Mouse (Mus musculus) forebrain, embryonic 10.5 days (tissue): ENCODE measurements at regions not wholly inside any gene's neighbourhood (a gene's known extent, or its start where the extent isn't known, plus 50 kb on each side); places are given as distances from the start of the nearest gene placed in this dataset.

Experiments used
- DNase-seq: peaks from one replicate; pipeline ENCODE4 v3.0.0-alpha.2; 2017; ENCODE audit warnings: low spot score; ENCODE audit errors: extremely low spot score
- H3K27ac ChIP-seq: fragments of 300-500 bp; sonication (generic); 2 replicates; pipeline ENCODE4 v1.5.1; 2016; ENCODE audit warnings: mild to moderate bottlenecking
- H3K27me3 ChIP-seq: fragments of 300-500 bp; sonication (generic); 2 replicates; pipeline ENCODE4 v1.6.1; 2016; ENCODE audit warnings: mild to moderate bottlenecking; ENCODE audit not compliant: poor library complexity, severe bottlenecking
- H3K36me3 ChIP-seq: fragments of 300-500 bp; sonication (generic); replicated peaks from 2 replicates; pipeline ENCODE4 v1.6.1; 2016; ENCODE audit warnings: mild to moderate bottlenecking, moderate library complexity
- H3K4me1 ChIP-seq: fragments of 300-500 bp; sonication (generic); 2 replicates; pipeline ENCODE4 v1.6.1; 2016
- H3K4me3 ChIP-seq: fragments of 300-500 bp; sonication (generic); 2 replicates; pipeline ENCODE4 v1.5.1; 2016; ENCODE audit warnings: mild to moderate bottlenecking, moderate library complexity
- H3K9me3 ChIP-seq: fragments of 300-500 bp; sonication (generic); 2 replicates; pipeline ENCODE4 v1.6.1; 2016; ENCODE audit warnings: mild to moderate bottlenecking, moderate library complexity
- WGBS: fragments of 180-500 bp; shearing (Covaris S2); methylation state at CpG from one replicate; pipeline ENCODE4 v1.1.7; 2016; 5-methylcytosine and 5-hydroxymethylcytosine counted together

GRCm38 (mm10) chr1:154981687-154982086, 97.4 kb upstream of the Cacna1e start:
- H3K27ac ChIP-seq, result no peak overlapping the region
- H3K4me1 ChIP-seq, result peaks cover 23% of the 10 kb centered on the region
- H3K4me3 ChIP-seq, result no peak overlapping the region
- H3K9me3 ChIP-seq, result no peaks in the 10 kb centered on the region
- H3K36me3 ChIP-seq, result no peaks in the 10 kb centered on the region
- 90% methylated on average over 8 of the region's 8 CpGs for WGBS
- H3K27me3 ChIP-seq, result no peaks in the 10 kb centered on the region
- no peak for DNase-seq

GRCm38 (mm10) chr1:154975732-154976131, 91.4 kb upstream of the Cacna1e start:
- Histone ChIP-seq H3K9me3 (no peaks in the 10 kb centered on the region), H3K4me3 (no peak overlapping the region), H3K36me3 (no peaks in the 10 kb centered on the region), H3K4me1 (peaks cover 12% of the 10 kb centered on the region), H3K27ac (no peak overlapping the region), H3K27me3 (no peaks in the 10 kb centered on the region)
- 89% methylated on average over 4 of the region's 4 CpGs for WGBS
- no peak for DNase-seq

GRCm38 (mm10) chr1:154961271-154961670, 77.0 kb upstream of the Cacna1e start:
- WGBS, result 87% methylated on average over 4 of the region's 4 CpGs
- peaks cover 9% of the 10 kb centered on the region; the same call in 1 of the 2 replicates for H3K4me1 ChIP-seq

DNA sequence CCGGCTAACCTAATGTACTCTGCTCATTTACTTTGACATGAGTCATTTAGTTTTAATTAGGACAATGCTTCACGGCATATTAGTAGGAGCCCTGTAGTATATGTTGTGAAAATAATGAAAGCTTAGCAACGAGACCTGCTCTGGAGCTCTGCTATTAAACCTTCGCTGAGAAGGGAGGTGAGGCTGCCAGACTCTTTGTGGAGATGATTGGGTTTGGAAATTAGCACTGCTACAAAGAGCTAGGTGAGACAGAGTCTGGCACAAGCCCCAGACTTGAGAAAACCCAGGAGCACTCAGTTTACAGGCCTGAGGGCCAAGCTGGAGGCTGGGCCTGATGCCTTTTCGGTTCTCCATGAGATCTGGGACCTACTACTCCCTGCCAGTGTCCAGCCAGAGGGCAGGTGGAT, 72.3 kb upstream of the Cacna1e start:
- H3K4me3 ChIP-seq, result no peak overlapping the region
- 0 out of 2 replicates have a peak, but pooled peaks cover 8% of the 10 kb centered on the region for H3K27me3 ChIP-seq
- H3K36me3 ChIP-seq, result no peaks in the 10 kb centered on the region
- WGBS, result 79% methylated on average over 5 of the region's 5 CpGs
- no peak for DNase-seq
- H3K9me3 ChIP-seq, result no peaks in the 10 kb centered on the region
- peaks cover 13% of the 10 kb centered on the region; the same call in 1 of the 2 replicates for H3K4me1 ChIP-seq
- H3K27ac ChIP-seq, result no peak overlapping the region

More at GRCm38 (mm10) chr1:154961271-154961670, 77.0 kb upstream of the Cacna1e start:
- peaks cover 5% of the 10 kb centered on the region; the same call in 1 of the 2 replicates for H3K9me3 ChIP-seq
- H3K27ac ChIP-seq, result no peak overlapping the region
- no peak overlapping the region for H3K4me3 ChIP-seq
- DNase-seq, result no peak
- H3K36me3 ChIP-seq, result no peaks in the 10 kb centered on the region
- H3K27me3 ChIP-seq, result no peaks in the 10 kb centered on the region

DNA sequence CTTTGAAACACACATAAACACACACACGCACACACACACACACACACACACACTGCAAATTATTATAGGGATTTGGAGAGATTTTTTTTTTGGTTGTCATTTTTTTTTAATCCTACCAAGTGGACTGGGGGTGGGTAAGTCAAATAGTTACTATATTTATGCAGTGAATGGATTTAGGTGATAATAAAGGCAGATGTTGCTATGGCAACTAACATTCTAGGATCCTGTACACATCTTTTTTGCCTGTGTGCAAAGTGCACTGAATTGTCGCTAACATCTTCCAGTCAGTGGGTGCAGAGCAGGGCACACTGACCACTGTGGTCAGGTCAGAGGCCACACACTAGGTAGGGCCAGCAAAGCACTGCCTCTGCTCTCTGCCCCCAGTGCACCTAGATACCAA, 68.4 kb upstream of the Cacna1e start:
- Histone ChIP-seq H3K27ac (no peak overlapping the region), H3K9me3 (no peaks in the 10 kb centered on the region), H3K36me3 (no peaks in the 10 kb centered on the region), H3K4me3 (no peak overlapping the region), H3K27me3 (0 out of 2 replicates have a peak, but pooled peaks cover 8% of the 10 kb centered on the region), H3K4me1 (peaks cover 13% of the 10 kb centered on the region; the same call in 1 of the 2 replicates)
- DNase-seq, result no peak
- 93% methylated on average over 2 of the region's 2 CpGs for WGBS
